Mouse (Mus musculus): ENCODE measurements around the gene Rnf149.

The Rnf149 gene

DNA sequence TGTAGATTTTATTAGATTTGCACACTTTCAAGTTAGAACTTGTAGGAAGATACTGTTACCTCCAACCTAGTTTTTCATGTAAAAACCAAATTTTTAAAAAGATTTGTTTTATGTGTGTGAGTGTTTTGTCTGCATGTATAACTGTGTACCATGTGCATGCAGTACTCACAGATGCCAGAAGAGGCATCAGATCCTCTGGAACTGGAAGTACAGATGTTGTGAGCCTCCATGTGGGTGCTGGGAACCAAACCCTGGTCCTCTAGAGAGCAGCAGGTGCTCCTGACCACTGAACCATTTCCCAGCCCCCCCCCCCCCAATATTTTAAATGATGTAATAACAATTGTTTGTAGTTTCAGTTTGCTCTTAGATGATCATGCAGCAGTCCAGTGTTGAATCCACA is 36.6 kb downstream of the Rnf149 start:
- ChIA-PET POLR2A (interaction anchor here in 1 of 4 experiments (1.3 kb wide), 1 partner anchor 24 kb away, joined by 4 read pairs; no protein-coding TSS in a partner anchor), CTCF (no interaction called here)

DNA sequence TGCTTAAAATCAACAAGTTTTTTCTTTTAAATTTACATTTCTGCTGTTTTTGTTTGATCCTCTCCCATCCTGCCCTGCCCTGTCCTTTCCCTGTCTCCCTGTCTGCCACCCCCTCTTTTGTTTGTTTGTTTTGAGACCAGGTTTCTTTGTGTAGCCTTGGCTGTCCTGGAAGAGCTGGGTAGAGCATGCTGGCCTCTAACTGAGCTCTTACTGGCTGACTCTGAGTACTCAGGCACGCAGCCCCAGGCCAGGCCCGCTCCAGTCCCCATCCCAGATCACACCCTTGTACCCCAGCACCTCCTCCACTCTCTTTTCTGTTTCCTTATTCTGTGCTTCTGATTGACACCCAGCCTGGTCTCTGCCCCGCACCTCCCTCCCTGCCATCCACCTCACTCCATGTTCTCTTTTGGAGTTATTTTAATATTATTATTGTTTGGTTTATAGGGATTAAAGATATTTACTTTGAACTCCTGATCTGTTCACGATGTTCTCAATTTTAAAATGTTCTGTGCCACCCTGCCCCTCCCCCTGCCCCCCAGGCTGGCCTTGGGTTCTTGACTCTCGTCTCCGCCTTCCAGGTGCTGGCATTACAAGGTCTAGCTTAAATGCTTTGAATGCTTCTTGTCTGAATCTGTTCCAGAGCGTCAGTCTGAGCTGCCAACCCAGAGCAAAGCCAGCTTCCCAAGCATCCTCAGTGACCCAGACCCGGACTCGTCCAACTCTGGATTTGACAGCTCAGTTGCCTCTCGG is 39.4 kb downstream of the Rnf149 start:
- CTCF ChIA-PET, result interaction anchor here in 3 of 4 experiments (0.5 to 1.0 kb wide), 3 partner anchors 10 to 17 kb away, joined by 3 to 4 read pairs (median 3); no protein-coding TSS in a partner anchor
- POLR2A ChIA-PET, result interaction anchor here in 2 of 4 experiments (0.7 to 4.3 kb wide), 6 partner anchors 10 to 168 kb away, joined by 3 to 30 read pairs (median 4); partner anchors contain the start of gene Rnf149 (in 1 of the 2)

- CTCF ChIA-PET, result interaction anchor here in 3 of 4 experiments (0.6 to 1.8 kb wide), 4 partner anchors 9 to 55 kb away, joined by 3 to 9 read pairs (median 5); no protein-coding TSS in a partner anchor
- POLR2A ChIA-PET, result interaction anchor here in 3 of 4 experiments (0.6 to 4.3 kb wide), 12 partner anchors 9 to 165 kb away, joined by 3 to 30 read pairs (median 5); partner anchors contain the start of genes Rnf149 (in 1 of the 3) and Tbc1d8 (in 1 of the 3)
Observed at GRCm38 (mm10) chr1:39536701-39537100, 40.5 kb downstream of the Rnf149 start.

DNA sequence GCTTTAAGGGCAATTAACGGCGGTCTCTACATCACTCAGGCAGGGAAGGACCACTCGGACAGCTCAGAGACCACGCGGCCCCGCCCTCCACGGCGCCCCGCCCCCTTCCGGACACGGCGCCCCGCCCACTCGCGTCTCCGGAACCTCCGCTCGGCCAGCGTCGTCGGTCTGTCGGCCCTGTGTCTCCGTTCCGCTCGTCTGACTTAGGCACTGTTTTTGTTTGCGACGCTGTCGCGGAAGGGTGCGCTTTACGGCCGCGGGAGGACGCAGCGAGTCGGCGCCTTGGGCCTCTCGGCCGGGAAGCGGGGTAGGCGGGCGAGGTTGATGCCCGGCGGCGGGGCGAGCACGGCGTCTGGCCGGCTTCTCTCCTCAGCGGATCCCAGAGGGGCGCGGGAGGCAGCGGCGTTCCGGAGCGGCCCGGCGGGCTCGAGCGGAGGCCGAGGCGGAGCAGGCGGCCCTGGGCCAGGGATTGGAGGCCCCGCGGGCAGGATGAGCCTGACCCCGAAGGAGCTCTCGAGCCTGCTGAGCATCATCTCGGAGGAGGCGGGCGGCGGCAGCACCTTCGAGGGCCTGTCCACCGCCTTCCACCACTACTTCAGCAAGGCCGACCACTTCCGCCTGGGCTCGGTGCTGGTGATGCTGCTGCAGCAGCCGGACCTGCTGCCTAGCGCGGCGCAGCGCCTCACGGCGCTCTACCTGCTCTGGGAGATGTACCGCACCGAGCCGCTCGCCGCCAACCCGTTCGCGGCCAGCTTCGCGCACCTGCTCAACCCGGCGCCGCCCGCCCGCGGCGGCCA is 41.5 kb downstream of the Rnf149 start:
- ChIA-PET POLR2A (interaction anchor here in 3 of 4 experiments (0.5 to 4.3 kb wide), 24 partner anchors 8 to 1426 kb away, joined by 3 to 30 read pairs (median 4); partner anchors contain the start of genes Rnf149 (in 1 of the 3) and Tbc1d8 (in 1 of the 3)), CTCF (interaction anchor here (0.6 to 1.8 kb wide), 7 partner anchors 8 to 510 kb away, joined by 3 to 11 read pairs (median 4); no protein-coding TSS in a partner anchor)

GRCm38 (mm10) chr1:39534831-39535230 is 42.4 kb downstream of the Rnf149 start, which contains the start of gene Cnot11:
Gene Cnot11 (plus strand): TSS chr1:39534992.
- POLR2A ChIA-PET, result interaction anchor here in 3 of 4 experiments (0.5 to 4.3 kb wide), 17 partner anchors 7 to 328 kb away, joined by 3 to 30 read pairs (median 5); partner anchors contain the start of gene Rnf149 (in 1 of the 3)
- CTCF ChIA-PET, result interaction anchor here in 3 of 4 experiments (0.6 to 1.7 kb wide), 3 partner anchors 7 to 509 kb away, joined by 3 to 6 read pairs (median 3); no protein-coding TSS in a partner anchor

DNA sequence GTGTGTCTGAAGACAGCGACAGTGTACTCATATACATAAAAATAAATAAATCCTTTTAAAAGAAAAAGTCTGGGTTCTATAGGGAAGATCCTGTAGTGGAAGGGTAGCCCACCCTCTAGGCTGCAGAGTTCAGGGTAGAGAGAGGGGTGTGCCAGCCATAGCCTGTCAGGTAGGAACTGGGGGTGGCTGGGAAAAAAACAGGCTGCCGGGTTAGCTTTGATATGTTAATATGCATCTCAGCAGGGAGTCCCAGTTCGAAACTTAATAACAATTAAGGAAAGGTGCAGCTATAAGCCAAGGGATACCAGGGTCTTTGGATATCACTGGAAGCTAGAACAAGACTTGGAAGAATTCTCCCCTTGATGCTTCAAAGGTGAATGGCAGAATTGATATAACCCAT is 43.3 kb downstream of the Rnf149 start:
- POLR2A ChIA-PET, result interaction anchor here in 2 of 4 experiments (0.8 to 4.3 kb wide), 4 partner anchors 14 to 161 kb away, joined by 3 to 30 read pairs (median 6); no protein-coding TSS in a partner anchor
- CTCF ChIA-PET, result interaction anchor here in 1 of 4 experiments (0.5 kb wide), 1 partner anchor 735 kb away, joined by 3 read pairs; no protein-coding TSS in a partner anchor

GRCm38 (mm10) chr1:39531036-39531435 is 46.2 kb downstream of the Rnf149 start:
- CTCF ChIA-PET, result interaction anchor here in 3 of 4 experiments (1.0 to 2.1 kb wide), 10 partner anchors 22 to 524 kb away, joined by 3 to 8 read pairs (median 3); no protein-coding TSS in a partner anchor
- POLR2A ChIA-PET, result interaction anchor here in 2 of 4 experiments (0.6 to 1.5 kb wide), 6 partner anchors 17 to 217 kb away, joined by 3 to 4 read pairs (median 3); no protein-coding TSS in a partner anchor

- CTCF ChIA-PET, result interaction anchor here in 3 of 4 experiments (0.7 to 2.1 kb wide), 15 partner anchors 21 to 528 kb away, joined by 3 to 8 read pairs (median 3); no protein-coding TSS in a partner anchor
- POLR2A ChIA-PET, result interaction anchor here in 2 of 4 experiments (0.6 to 1.5 kb wide), 9 partner anchors 16 to 217 kb away, joined by 3 to 4 read pairs (median 3); no protein-coding TSS in a partner anchor
Observed at GRCm38 (mm10) chr1:39530258-39530943, 46.8 kb downstream of the Rnf149 start.

- POLR2A ChIA-PET, result interaction anchor here in 3 of 4 experiments (1.2 to 2.2 kb wide), 10 partner anchors 8 to 522 kb away, joined by 3 to 9 read pairs (median 6); no protein-coding TSS in a partner anchor
Observed at GRCm38 (mm10) chr1:39528319-39528718, 48.9 kb downstream of the Rnf149 start.

GRCm38 (mm10) chr1:39527432-39527831 is 49.8 kb downstream of the Rnf149 start:
- CTCF ChIA-PET, result interaction anchor here (0.5 to 2.1 kb wide), 57 partner anchors 8 to 1144 kb away, joined by 3 to 14 read pairs (median 4); partner anchors contain the start of genes Tbc1d8 (in 2 of the 4) and Npas2 (in 1 of the 4)
- POLR2A ChIA-PET, result interaction anchor here (0.6 to 2.2 kb wide), 32 partner anchors 8 to 1252 kb away, joined by 3 to 9 read pairs (median 4); partner anchors contain the start of gene Rnf149 (in 1 of the 4)

More at GRCm38 (mm10) chr1:39528319-39528718, 48.9 kb downstream of the Rnf149 start:
- CTCF ChIA-PET, result interaction anchor here (0.6 to 2.1 kb wide), 18 partner anchors 8 to 1143 kb away, joined by 3 to 14 read pairs (median 4); partner anchors contain the start of gene Tbc1d8 (in 1 of the 4)

DNA sequence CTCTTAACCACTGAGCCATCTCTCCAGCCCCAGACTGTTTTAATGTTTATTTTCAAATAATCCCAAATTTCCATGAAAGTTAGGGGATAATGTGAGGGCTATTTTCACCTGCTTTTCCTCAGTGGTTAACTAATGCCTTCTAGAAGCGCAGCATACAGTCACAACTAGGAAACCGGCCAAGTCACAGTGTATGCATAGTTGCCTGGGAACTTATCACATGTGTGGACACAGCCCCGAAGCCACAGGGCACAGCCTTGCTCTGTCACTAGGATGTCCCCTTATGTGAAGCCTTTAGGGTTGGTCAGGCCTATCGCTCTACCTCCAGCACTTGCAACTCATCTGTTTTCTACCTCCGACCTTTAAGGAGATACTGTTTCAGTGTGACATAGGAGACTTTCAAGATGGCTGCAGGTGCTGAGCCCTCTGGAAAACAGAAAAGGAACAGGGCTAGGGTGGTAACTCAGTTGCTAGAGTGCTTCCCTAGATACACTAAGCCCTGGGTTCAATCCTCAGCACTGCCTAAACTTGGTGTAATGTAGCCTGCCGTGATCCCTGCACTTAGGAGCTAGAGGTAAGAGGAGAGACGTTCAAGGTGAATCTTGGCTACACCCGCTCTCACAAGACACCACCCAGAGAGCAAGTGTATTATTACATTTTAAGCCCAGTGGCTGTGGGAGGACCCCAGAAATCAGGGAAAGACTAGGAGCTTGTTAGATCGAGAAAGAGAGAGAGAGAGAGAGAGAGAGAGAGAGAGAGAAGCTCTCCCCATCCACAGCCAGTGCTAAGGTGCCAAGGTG is 50.6 kb downstream of the Rnf149 start:
- ChIA-PET CTCF (interaction anchor here (0.5 to 2.1 kb wide), 39 partner anchors 8 to 525 kb away, joined by 3 to 14 read pairs (median 4); partner anchors contain the start of genes Tbc1d8 (in 2 of the 4) and Npas2 (in 1 of the 4)), POLR2A (interaction anchor here (0.6 to 2.2 kb wide), 29 partner anchors 9 to 487 kb away, joined by 3 to 9 read pairs (median 4); partner anchors contain the start of gene Rnf149 (in 1 of the 4))

DNA sequence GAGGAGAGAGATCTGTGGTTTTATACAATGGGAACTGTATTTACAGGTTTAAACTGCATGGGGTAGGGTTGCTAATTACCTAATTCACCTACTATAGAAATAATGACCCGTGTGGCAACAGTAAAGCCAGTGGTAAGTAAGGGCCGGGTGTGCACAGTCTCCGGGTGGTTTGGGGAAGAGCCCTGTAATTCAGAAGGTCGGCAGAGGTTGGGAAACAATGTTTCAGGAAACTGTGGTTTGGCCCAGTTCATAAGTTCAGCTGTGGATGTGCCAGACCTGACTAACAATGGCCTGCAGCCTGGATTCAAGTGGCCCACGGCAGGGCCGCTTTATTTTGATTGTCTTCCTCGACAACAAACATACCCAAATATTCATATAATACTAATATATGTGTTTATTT is 51.4 kb downstream of the Rnf149 start:
- ChIA-PET CTCF (no interaction called here), POLR2A (interaction anchor here in 1 of 4 experiments (0.6 to 1.7 kb wide), 3 partner anchors 9 to 247 kb away, joined by 3 to 4 read pairs (median 3); no protein-coding TSS in a partner anchor)

DNA sequence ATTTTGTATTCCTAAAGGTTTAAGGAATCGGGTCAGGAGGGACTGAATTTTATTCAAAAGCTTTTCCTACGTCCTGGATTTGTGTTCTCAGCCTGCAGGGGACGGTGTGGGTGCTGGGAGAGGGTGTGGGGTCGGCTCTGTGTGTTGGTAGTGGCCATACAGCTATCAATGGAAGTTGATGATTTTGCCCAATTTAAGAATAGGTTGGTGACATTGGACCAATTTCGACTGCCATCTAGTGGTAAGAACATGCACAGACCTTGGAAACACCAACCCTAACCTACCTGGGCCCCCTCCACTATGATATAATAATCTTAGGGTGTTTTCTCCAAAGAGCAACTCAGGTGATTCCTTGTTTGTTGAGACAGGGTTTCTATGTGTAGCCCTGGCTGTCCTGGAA is 54.7 kb downstream of the Rnf149 start:
- CTCF ChIA-PET, result interaction anchor here in 3 of 4 experiments (0.6 to 1.0 kb wide), 7 partner anchors 26 to 512 kb away, joined by 3 to 5 read pairs (median 3); no protein-coding TSS in a partner anchor
- POLR2A ChIA-PET, result interaction anchor here (0.6 to 1.7 kb wide), 5 partner anchors 13 to 151 kb away, joined by 3 to 4 read pairs (median 3); no protein-coding TSS in a partner anchor

GRCm38 (mm10) chr1:39521326-39521725 is 55.9 kb downstream of the Rnf149 start:
- ChIA-PET POLR2A (interaction anchor here in 3 of 4 experiments (0.6 to 1.7 kb wide), 8 partner anchors 8 to 149 kb away, joined by 3 to 6 read pairs (median 3); partner anchors contain the start of gene Tbc1d8 (in 1 of the 3)), CTCF (interaction anchor here in 1 of 4 experiments (0.7 kb wide), 1 partner anchor 17 kb away, joined by 3 read pairs; no protein-coding TSS in a partner anchor)

DNA sequence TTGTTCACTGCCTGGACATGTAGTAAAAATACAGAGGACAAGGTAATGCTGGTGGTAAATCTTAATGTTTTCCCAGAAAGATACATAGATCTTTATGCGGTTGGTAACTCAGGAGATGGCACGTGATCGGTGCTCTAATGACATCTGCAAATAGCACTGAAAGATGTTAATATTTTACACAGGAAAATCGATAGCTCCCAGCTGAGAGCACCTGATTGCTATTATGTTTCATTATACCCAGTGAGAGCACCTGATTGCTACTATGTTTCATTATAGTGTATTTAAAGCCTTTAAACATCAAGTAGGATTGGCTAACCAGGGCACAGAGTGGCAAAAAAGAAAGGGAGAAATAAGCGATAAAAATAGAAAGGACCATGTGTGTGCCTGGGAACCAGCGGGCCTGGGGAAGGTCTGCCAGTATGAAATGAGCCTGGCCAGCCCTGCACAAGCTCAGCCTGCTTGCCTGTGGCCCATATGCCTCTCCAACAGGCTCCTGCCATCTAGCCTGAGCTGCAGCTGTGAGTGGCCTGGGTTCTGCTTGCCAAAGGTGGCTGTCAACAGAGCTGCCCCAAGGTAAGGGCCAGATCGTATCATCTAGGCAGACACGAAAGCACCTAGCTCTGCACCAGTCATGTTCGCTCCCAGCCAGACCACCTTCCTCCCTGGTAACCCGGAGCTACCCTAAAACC is 61.8 kb downstream of the Rnf149 start:
- ChIA-PET CTCF (interaction anchor here in 3 of 4 experiments (0.6 to 2.5 kb wide), 5 partner anchors 12 to 1139 kb away, joined by 3 to 8 read pairs (median 3); no protein-coding TSS in a partner anchor), POLR2A (interaction anchor here in 3 of 4 experiments (0.6 to 2.8 kb wide), 6 partner anchors 9 to 295 kb away, joined by 3 to 9 read pairs (median 4); no protein-coding TSS in a partner anchor)
